Mouse (Mus musculus): ENCODE results near the gene Tns3. TPM values are rescaled to one million over a fixed set of nuclear protein-coding genes. Genes with fewer than 3 reads are reported as not detected.
"Not testable (repeated sequence)": the region's sequence is repeated elsewhere in the genome, so short reads cannot be mapped to it uniquely, and the experiment has no call there.

Tns3 gene
- polyA plus RNA-seq, 1 experiment from 2014 or later, result 11.0 TPM

DNA sequence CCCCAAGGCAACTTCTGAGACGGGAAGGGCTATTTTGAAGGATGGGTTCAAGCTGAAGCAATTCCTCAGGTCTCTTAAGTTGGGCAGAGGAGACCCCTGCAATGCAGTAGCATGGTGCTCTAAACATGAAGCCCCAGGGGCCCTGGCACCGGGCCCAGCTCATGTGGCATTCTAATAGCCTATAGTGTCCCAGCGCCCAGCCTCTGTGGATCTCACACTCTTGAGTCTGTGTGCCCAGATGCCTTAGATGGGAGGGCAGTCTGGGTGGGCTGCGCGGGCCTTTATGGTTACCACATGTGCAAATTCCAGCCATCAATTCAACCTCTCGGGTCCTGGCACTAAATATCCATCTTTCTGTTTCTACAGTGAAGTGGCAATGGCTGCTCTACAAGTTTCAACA, 38.9 kb downstream of the Tns3 start:
- H3K27ac ChIP-seq (ENCODE audit: low read depth, low read length), result no peak overlapping the region
- H3K27me3 ChIP-seq (ENCODE audit: control insufficient read depth, insufficient read depth, low read length), result peaks cover 6% of the 10 kb centered on the region; the same call in 1 of the 2 replicates
- no peak for ATAC-seq (replicated peaks; ENCODE audit: insufficient number of reproducible peaks, low FRiP score, low TSS enrichment)
- no peaks in the 10 kb centered on the region for H3K9me3 ChIP-seq (replicated peaks; ENCODE audit: control insufficient read depth, low read length)
- H3K9ac ChIP-seq (ENCODE audit: low read depth, low read length), result no peak overlapping the region
- peaks cover 9% of the 10 kb centered on the region for H3K4me1 ChIP-seq (ENCODE audit: control insufficient read depth, insufficient read depth, low read length)
- no peak overlapping the region for H3K4me3 ChIP-seq (ENCODE audit: low read depth, low read length)
- WGBS (ENCODE audit: insufficient replicate concordance), result 65% methylated on average over 6 of the region's 6 CpGs
- no peaks in the 10 kb centered on the region for H3K36me3 ChIP-seq (ENCODE audit: control insufficient read depth, insufficient read depth, low read length)
- no peak overlapping the region for H3K4me2 ChIP-seq

DNA sequence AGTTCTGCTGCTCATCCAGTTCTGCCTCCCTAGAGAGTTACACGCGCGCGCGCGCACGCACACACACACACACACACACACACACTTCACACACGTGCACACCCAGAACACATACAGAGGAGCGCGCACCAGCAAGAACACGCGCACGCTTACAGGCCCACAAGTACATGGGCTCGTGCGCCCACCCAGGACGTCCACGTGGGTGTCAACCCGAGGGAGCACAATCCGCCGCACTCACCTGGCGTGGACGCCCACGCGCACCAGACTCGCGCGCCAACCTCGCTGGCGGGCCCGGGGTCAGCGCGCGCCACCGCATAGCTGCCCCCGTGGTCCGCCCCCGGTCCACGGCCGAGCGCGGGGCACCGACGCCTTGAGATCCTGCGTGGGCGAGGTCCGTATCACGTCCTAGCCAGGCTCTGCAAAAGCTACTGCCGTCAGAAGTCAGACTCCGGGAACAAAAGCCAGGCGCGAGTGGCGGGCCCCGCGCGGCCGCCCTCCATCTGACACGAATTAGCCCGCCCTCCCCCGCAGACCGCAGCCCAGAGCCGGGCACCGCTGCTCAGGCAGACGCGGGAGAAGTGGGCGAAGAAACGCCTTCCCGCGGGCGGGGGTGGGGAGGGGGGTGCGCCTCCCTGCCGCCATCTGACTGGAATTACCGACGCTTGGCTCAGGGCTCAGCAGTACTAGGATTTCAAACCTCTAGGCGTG, 40.0 kb downstream of the Tns3 start:
- H3K9me3 ChIP-seq (replicated peaks; ENCODE audit: control insufficient read depth, low read length), result no peaks in the 10 kb centered on the region
- H3K4me3 ChIP-seq (ENCODE audit: low read depth, low read length), result peak overlapping the region; percentile 82
- H3K27ac ChIP-seq (ENCODE audit: low read depth, low read length), result peak overlapping the region; percentile 66
- under 1% methylated on average over 74 of the region's 74 CpGs for WGBS (ENCODE audit: insufficient replicate concordance)
- no peaks in the 10 kb centered on the region for H3K36me3 ChIP-seq (ENCODE audit: control insufficient read depth, insufficient read depth, low read length)
- H3K9ac ChIP-seq (ENCODE audit: low read depth, low read length), result peak overlapping the region; percentile 86
- peaks cover 9% of the 10 kb centered on the region for H3K4me1 ChIP-seq (ENCODE audit: control insufficient read depth, insufficient read depth, low read length)
- peaks cover 6% of the 10 kb centered on the region; the same call in 1 of the 2 replicates for H3K27me3 ChIP-seq (ENCODE audit: control insufficient read depth, insufficient read depth, low read length)
- peak; percentile 64 for ATAC-seq (replicated peaks; ENCODE audit: insufficient number of reproducible peaks, low FRiP score, low TSS enrichment)
- H3K4me2 ChIP-seq, result peak overlapping the region; percentile 100

DNA sequence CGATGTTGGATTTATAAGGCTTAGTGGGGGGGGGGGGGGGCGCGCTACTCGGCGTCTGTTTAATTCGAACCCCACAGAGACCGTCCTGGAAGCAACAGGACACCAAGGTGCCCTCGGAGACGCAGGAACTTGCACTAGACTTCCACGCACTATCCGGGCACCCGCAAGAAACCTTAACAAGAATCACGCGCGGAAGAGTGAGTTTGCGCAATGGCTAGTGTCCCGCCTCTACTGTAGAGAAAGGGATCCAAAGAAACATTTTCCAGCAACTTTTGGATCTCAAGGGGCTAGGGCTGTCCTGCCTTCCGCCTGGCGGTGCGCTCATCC, 40.5 kb downstream of the Tns3 start:
- Histone ChIP-seq H3K9me3 (replicated peaks; ENCODE audit: control insufficient read depth, low read length) (no peaks in the 10 kb centered on the region), H3K27me3 (ENCODE audit: control insufficient read depth, insufficient read depth, low read length) (peaks cover 6% of the 10 kb centered on the region; the same call in 1 of the 2 replicates), H3K36me3 (ENCODE audit: control insufficient read depth, insufficient read depth, low read length) (no peaks in the 10 kb centered on the region), H3K4me1 (ENCODE audit: control insufficient read depth, insufficient read depth, low read length) (peaks cover 5% of the 10 kb centered on the region), H3K27ac (ENCODE audit: low read depth, low read length) (peak overlapping the region; percentile 6; the same call in 1 of the 2 replicates), H3K4me2 (peak overlapping the region; percentile 100), H3K4me3 (ENCODE audit: low read depth, low read length) (peak overlapping the region; percentile 82), H3K9ac (ENCODE audit: low read depth, low read length) (peak overlapping the region; percentile 86)
- no peak; the same call in 1 of the 2 replicates for ATAC-seq (replicated peaks; ENCODE audit: insufficient number of reproducible peaks, low FRiP score, low TSS enrichment)
- 3% methylated on average over 20 of the region's 20 CpGs for WGBS (ENCODE audit: insufficient replicate concordance)

DNA sequence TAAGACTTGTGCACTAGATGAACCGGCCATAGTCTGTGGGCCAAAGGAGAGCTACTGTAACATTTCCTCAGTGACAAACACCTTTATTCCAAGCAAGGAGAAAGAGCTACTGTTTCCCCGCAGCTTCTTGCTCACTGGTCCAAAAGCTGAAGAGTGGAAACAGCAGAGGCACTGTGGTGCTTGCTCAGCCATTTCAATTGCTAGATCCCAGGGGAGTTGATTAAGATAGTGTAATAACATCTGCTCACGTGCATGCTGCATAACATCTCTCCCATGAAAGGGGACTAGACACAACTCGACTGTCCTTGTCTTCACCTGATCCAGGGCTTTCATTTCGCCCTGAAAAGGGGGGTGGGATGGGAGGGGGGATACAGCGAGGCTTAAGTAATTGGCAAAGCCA, 41.7 kb downstream of the Tns3 start:
- Histone ChIP-seq H3K36me3 (ENCODE audit: control insufficient read depth, insufficient read depth, low read length) (no peaks in the 10 kb centered on the region), H3K9ac (ENCODE audit: low read depth, low read length) (no peak overlapping the region), H3K4me2 (0 out of 2 replicates have a peak overlapping the region, but pooled peaks have one; percentile 25), H3K4me1 (ENCODE audit: control insufficient read depth, insufficient read depth, low read length) (peaks cover 2% of the 10 kb centered on the region; the same call in 1 of the 2 replicates), H3K9me3 (replicated peaks; ENCODE audit: control insufficient read depth, low read length) (no peaks in the 10 kb centered on the region), H3K4me3 (ENCODE audit: low read depth, low read length) (no peak overlapping the region), H3K27me3 (ENCODE audit: control insufficient read depth, insufficient read depth, low read length) (peaks cover 6% of the 10 kb centered on the region; the same call in 1 of the 2 replicates), H3K27ac (ENCODE audit: low read depth, low read length) (no peak overlapping the region)
- ATAC-seq (replicated peaks; ENCODE audit: insufficient number of reproducible peaks, low FRiP score, low TSS enrichment), result no peak
- WGBS (ENCODE audit: insufficient replicate concordance), result 54% methylated on average over 6 of the region's 6 CpGs

DNA sequence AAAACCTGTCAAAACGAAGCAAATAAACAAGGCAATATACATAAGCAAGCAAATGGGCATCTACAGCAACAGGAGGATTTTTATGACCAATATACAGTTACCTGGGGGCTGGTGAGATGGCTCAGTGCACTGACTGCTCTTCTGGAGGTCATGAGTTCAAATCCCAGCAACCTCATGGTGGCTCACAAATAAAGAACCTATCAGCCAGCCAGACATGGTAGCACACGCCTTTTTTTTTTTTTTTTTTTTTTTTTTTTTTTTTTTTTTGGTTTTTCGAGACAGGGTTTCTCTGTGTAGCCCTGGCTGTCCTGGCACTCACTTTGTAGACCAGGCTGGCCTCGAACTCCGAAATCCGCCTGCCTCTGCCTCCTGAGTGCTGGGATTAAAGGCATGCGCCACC, 45.2 kb downstream of the Tns3 start:
- ATAC-seq (replicated peaks; ENCODE audit: insufficient number of reproducible peaks, low FRiP score, low TSS enrichment); H3K9ac ChIP-seq (ENCODE audit: low read depth, low read length); H3K4me3 ChIP-seq (ENCODE audit: low read depth, low read length); H3K4me1 ChIP-seq (ENCODE audit: control insufficient read depth, insufficient read depth, low read length); H3K36me3 ChIP-seq (ENCODE audit: control insufficient read depth, insufficient read depth, low read length); H3K4me2 ChIP-seq; H3K9me3 ChIP-seq (replicated peaks; ENCODE audit: control insufficient read depth, low read length); H3K27ac ChIP-seq (ENCODE audit: low read depth, low read length); H3K27me3 ChIP-seq (ENCODE audit: control insufficient read depth, insufficient read depth, low read length): not testable (repeated sequence)
- 88% methylated on average over 6 of the region's 7 CpGs for WGBS (ENCODE audit: insufficient replicate concordance)

DNA sequence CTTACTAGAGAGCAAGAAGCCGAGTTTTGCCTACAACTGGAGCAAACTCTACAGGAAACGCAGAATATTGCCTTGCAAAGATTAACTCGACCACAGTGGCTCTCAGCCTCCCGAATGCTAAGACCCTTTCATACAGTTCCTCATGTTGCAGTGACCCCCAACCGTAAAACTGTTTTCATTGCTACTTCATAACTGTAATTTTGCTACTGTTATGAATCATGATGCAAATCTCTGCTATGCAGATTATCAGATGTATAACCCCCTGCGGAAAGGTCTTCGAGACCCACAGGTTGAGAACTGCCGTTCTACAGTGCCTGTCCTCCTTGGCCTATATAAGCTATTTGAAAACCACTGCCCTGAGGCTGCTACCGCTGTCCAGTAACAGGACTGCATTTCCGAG, 46.0 kb downstream of the Tns3 start:
- Histone ChIP-seq H3K9ac (ENCODE audit: low read depth, low read length) (no peak overlapping the region), H3K27ac (ENCODE audit: low read depth, low read length) (no peak overlapping the region), H3K36me3 (ENCODE audit: control insufficient read depth, insufficient read depth, low read length) (no peaks in the 10 kb centered on the region), H3K4me1 (ENCODE audit: control insufficient read depth, insufficient read depth, low read length) (peaks cover 2% of the 10 kb centered on the region; the same call in 1 of the 2 replicates), H3K4me3 (ENCODE audit: low read depth, low read length) (no peak overlapping the region), H3K9me3 (replicated peaks; ENCODE audit: control insufficient read depth, low read length) (no peaks in the 10 kb centered on the region), H3K27me3 (ENCODE audit: control insufficient read depth, insufficient read depth, low read length) (no peaks in the 10 kb centered on the region), H3K4me2 (no peak overlapping the region)
- 69% methylated on average over 10 of the region's 10 CpGs for WGBS (ENCODE audit: insufficient replicate concordance)
- ATAC-seq (replicated peaks; ENCODE audit: insufficient number of reproducible peaks, low FRiP score, low TSS enrichment), result no peak

DNA sequence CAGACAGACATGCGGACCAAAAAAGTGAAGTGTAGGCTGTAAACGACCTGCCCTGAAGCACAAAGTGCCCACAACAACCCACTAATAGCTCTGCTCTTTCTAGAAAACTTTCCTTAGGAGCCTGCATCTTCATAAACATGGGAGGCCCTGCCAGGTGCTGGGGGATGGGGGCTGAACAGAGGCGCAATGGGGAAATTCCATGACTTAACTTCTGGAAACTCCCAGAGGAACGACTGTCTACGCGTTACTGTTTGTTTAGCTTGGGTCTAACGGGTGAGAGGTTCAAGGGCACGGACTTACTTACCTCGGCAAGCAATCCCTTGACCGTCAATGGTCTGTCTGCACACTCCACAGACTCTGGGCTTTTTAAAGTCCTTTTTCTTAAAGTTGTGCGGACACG, 48.9 kb downstream of the Tns3 start:
- ATAC-seq (replicated peaks; ENCODE audit: insufficient number of reproducible peaks, low FRiP score, low TSS enrichment), result no peak
- WGBS (ENCODE audit: insufficient replicate concordance), result 60% methylated on average over 12 of the region's 12 CpGs
- H3K4me3 ChIP-seq (ENCODE audit: low read depth, low read length), result no peak overlapping the region

DNA sequence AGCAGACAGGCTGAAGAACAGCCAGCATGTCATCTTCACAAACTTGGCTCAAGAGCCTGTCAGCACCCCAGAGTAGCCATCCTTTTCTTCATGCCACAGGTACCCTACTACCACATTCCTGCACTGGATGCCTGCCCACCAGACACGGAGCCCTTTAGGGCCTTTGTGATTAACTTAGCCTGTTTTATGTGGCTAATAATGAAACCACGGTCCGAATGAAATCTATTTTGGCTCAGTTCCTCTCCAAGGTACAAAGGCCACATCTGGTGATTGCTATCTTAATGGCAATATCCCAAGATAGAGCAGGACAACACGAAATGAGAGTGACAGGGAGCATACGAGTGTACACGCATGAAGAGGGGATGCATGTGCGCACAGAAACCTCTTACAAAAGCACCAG, 53.9 kb downstream of the Tns3 start:
- WGBS (ENCODE audit: insufficient replicate concordance), result 67% methylated on average over 7 of the region's 7 CpGs
- peaks cover 10% of the 10 kb centered on the region for H3K4me1 ChIP-seq (ENCODE audit: control insufficient read depth, insufficient read depth, low read length)
- H3K9ac ChIP-seq (ENCODE audit: low read depth, low read length), result no peak overlapping the region
- ATAC-seq (replicated peaks; ENCODE audit: insufficient number of reproducible peaks, low FRiP score, low TSS enrichment), result no peak
- no peak overlapping the region for H3K4me2 ChIP-seq
- H3K27ac ChIP-seq (ENCODE audit: low read depth, low read length), result no peak overlapping the region
- no peaks in the 10 kb centered on the region for H3K36me3 ChIP-seq (ENCODE audit: control insufficient read depth, insufficient read depth, low read length)
- H3K27me3 ChIP-seq (ENCODE audit: control insufficient read depth, insufficient read depth, low read length), result no peaks in the 10 kb centered on the region
- H3K4me3 ChIP-seq (ENCODE audit: low read depth, low read length), result no peak overlapping the region
- 0 out of 2 replicates have a peak, but pooled peaks cover 2% of the 10 kb centered on the region for H3K9me3 ChIP-seq (replicated peaks; ENCODE audit: control insufficient read depth, low read length)

More for the DNA sequence above, 48.9 kb downstream of the Tns3 start:
- no peaks in the 10 kb centered on the region for H3K9me3 ChIP-seq (replicated peaks; ENCODE audit: control insufficient read depth, low read length)
- no peaks in the 10 kb centered on the region for H3K36me3 ChIP-seq (ENCODE audit: control insufficient read depth, insufficient read depth, low read length)
- no peak overlapping the region for H3K4me2 ChIP-seq
- H3K27me3 ChIP-seq (ENCODE audit: control insufficient read depth, insufficient read depth, low read length), result no peaks in the 10 kb centered on the region
- no peak overlapping the region for H3K27ac ChIP-seq (ENCODE audit: low read depth, low read length)
- H3K4me1 ChIP-seq (ENCODE audit: control insufficient read depth, insufficient read depth, low read length), result peaks cover 9% of the 10 kb centered on the region
- no peak overlapping the region for H3K9ac ChIP-seq (ENCODE audit: low read depth, low read length)

DNA sequence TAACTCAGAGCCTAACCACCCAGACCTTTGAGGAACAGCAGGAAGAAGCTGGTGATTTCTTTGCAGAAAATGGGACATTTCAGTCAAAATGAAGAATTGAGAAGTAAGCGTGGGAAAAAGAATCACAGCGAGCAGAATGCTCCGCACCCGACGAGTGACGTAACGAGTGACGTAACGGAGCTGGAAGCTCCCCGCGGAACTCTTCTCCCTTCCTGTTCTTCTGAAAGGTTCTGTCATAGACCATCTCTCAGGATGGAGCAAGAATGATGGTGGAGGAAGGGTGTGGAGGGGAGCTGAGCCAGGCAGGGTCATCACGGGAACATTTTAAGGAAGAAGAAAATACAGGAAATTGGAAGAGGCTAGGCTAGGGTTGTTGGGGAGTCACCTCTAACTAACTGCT, 54.5 kb downstream of the Tns3 start:
- Histone ChIP-seq H3K27me3 (ENCODE audit: control insufficient read depth, insufficient read depth, low read length) (no peaks in the 10 kb centered on the region), H3K4me2 (no peak overlapping the region), H3K4me3 (ENCODE audit: low read depth, low read length) (no peak overlapping the region), H3K9me3 (replicated peaks; ENCODE audit: control insufficient read depth, low read length) (0 out of 2 replicates have a peak, but pooled peaks cover 2% of the 10 kb centered on the region), H3K4me1 (ENCODE audit: control insufficient read depth, insufficient read depth, low read length) (peaks cover 10% of the 10 kb centered on the region), H3K9ac (ENCODE audit: low read depth, low read length) (no peak overlapping the region), H3K36me3 (ENCODE audit: control insufficient read depth, insufficient read depth, low read length) (no peaks in the 10 kb centered on the region), H3K27ac (ENCODE audit: low read depth, low read length) (no peak overlapping the region)
- no peak for ATAC-seq (replicated peaks; ENCODE audit: insufficient number of reproducible peaks, low FRiP score, low TSS enrichment)
- 76% methylated on average over 12 of the region's 12 CpGs for WGBS (ENCODE audit: insufficient replicate concordance)

Measured in heart, embryonic 11.5 days (tissue).